Mouse (Mus musculus) urinary bladder, postnatal 36 days (tissue): ENCODE data around the gene Cdh13.
A peak's percentile ranks its signal among the peaks of the same experiment; 100 is the strongest.
"Not testable (repeated sequence)": the region's sequence is repeated elsewhere in the genome, so short reads cannot be mapped to it uniquely, and the experiment has no call there.

Source experiments
- DNase-seq, 2 experiments: peaks; one replicate each; pipeline ENCODE4 v3.0.0; 2022; ENCODE audit warnings: low spot score in 2 of 2, mixed read lengths in 1 of 2

The Cdh13 gene

GRCm38 (mm10) chr8:118676233-118676632 is 392.7 kb downstream of the Cdh13 start:
- DNase-seq: no peak

GRCm38 (mm10) chr8:118679347-118679746 is 395.8 kb downstream of the Cdh13 start:
- DNase-seq: no peak

DNA sequence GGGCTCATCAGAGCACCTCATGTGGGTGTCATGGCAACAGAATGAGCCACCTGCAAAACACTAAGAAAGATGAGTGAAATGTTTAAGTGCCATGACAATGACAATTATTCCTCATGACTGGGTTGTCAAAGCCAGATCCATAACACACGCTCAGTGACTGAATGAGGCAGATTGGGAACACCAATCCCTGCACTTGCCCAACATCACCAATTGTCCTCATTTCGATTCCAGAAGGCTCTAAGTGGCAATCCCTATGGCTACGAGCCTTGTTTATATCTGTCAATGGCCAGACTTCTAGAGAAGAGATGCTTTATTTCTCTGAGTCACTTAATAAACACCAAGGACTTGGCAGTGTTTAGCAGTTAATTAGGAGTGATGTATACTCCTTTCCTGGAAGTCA is 399.9 kb downstream of the Cdh13 start:
- no peak for DNase-seq

DNA sequence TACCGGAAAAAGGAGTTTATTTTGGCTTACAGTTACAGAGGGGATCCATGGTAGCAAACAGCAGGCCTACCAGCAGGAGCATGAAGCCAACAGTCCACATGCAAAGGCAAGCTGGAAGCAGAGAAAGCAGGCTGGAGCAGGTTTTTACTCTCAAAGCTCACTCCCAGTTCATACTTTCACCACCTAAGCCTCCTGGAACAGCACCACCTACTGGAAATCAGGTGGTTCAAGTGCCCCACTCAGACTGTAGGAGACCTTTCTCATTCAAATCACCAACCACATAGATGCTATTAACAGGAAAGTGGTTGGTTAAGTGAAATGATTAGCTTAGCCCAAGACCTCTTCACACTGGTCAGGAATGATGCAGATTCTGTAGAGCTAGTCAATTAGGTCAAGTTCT is 402.3 kb downstream of the Cdh13 start:
- DNase-seq: no peak

DNA sequence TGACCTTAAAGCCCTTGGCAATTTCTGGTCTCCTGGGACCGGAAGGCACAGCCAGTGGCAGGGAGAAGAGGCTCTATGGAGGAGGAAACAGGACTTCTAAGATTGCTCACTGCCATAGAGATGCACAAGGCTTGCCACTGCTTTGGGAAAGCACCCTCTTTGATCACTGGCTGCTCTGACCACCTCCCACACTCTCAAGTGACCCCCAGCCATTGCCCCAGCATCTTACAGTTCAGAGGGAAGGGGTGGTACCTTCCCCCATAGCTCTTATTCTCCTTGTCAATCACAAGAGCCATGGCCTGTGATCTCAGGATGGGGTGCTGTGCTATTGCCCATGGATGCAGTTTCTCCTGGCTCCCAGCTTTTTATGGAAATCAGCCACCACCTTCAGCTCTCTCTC is 406.3 kb downstream of the Cdh13 start:
- DNase-seq: no peak

DNA sequence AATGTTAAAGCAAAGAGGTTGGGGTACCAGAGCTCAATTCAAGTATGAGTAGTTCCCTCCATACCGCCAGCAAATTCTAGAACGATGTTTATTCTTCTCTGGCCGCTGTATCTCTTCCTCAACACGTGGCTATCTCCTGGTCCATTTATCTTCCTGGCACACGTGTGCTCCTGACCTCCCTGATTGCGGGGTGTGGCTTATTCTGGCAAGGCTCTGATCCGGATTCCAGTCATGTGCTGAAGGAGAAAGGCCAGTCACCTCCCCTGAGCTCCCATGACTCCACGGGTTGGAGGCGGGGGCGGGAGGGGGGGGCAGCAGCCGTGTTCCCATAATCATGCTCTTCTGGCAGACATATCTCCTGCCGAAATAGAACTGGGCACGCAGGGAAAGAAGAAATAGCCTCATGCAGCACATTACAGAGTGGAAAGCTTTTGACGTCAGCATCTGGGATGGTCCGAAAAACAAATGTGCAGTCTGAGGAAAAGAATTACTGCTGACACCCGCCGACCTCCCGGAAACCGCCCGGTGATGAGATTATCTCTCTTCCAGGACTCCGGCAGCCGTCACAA is 417.9 kb downstream of the Cdh13 start:
- no peak for DNase-seq

DNA sequence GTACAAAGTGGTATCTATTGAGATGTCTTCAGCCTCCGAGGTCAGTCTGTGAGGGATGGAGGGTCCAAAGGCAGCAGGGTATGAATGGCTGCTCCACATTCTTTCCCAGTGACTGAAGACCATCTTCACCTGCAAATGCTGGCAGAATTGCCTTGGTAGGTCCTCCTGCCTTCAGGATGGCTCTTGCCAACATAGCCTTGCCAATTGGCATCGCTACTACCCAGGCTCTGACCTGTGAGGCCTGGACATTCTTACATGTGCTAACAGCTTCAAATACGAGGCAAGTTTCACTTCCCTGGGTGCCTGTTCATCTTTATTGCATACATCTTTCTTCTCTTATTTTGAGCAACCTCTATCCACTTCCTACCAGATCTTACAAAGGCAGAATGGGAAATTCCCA is 425.8 kb downstream of the Cdh13 start:
- DNase-seq: no peak

GRCm38 (mm10) chr8:118711631-118712030 is 428.1 kb downstream of the Cdh13 start:
- DNase-seq: no peak

GRCm38 (mm10) chr8:118713111-118713510 is 429.6 kb downstream of the Cdh13 start:
- peak; percentile 2 to 3 for DNase-seq

DNA sequence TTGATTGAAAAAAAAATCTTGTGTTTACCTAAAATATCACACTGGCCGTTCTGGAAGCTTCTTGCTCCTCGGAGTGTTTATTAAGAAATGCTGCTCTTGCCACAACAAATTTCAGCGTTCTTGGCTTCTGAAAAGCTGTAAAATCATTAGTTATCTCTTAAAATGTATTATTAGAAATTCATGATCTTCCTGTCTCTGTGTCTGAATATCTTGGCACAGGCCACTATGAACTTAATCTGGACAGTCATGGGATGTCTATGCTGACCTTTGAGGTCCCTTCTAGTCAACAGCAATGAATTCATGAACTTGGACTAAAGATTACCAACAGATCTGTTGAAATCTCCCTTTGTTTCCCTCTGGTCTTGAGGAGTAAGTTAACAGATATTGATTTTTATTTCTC is 430.1 kb downstream of the Cdh13 start:
- no peak for DNase-seq

GRCm38 (mm10) chr8:118722896-118723295 is 439.4 kb downstream of the Cdh13 start:
- DNase-seq: no peak

DNA sequence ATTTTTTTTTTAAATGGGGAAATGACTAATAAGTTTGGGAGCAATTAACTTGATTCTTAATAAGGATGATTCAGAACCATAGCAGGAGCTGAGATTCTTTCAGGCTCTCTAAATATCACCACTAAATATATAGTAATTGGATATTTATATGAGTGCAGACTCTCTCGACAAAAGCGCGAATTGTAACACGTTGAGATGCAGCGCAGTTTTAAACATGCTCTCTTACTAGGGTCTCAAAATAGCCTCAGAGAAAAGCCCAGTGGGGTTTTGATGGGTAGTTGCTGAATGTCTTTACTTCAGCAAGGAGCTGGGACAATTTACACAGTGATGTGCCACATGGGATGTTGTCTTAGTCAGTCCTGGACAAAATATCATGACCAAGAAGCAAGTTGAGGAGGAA is 442.1 kb downstream of the Cdh13 start:
- DNase-seq: no peak

GRCm38 (mm10) chr8:118741781-118742180 is 458.2 kb downstream of the Cdh13 start:
- no peak for DNase-seq

DNA sequence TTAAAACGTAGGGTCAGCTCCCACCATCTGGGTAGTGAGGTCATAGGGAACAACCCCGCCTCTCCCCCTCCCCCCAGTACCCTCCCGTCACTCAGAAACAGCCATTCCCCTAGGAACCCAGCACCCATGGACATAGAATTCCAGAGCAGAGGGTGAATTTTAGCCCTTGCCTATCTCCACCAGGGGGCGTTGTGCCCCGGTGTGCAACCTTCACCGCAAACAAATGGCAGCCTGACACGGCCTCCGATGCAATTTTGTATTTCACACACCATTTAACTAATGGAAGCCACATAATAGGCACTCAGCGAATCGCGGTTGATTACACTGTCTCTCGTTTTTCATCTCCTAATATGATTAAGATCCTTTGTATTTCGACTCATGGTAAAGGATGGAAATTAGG is 461.5 kb downstream of the Cdh13 start:
- no peak for DNase-seq

DNA sequence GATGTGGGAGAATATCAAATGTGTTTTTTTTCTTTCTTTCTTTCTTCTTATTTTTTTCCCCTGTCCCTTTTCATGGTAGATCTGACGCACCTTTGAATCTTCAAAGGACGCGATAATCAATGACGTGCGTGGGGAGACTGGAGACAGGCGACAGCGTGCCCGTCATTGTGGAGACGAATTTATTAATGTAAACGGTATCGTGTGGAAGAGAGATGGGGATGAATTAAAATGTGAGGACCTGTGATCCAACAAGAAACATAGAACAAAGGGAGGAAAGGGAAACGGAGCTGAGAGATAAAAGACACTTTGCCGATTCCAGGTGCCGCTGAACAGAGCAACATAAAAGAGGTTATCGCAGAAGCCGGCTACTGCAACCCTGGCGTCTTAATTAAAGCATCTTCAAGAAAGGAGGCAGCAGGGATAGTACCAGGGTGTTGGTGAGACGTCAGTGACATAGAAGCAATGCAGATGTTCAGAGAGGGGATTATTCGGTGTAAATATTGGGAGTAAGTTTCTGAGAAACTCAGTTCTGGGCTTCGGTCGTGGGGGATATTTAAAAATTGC is 464.6 kb downstream of the Cdh13 start:
- DNase-seq: no peak

DNA sequence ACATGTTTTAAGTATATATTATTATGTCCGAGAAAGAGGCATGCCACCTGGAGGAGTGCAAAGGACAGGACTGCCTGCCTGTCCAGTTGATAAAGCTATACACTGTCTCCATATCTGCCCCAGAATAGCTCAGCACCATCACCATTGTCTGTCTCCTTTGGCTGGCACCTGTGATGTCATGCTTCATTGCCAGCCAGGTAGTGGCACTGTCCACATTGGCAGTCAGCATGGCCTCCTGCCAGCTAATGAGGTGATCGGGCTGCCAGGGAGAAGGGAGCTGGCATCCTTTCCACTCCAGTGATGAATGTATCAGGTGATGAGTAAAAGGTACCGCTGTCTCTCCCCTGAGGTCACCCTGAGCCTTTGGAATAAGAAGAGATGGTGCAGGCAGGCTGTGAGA is 465.7 kb downstream of the Cdh13 start:
- DNase-seq: no peak

DNA sequence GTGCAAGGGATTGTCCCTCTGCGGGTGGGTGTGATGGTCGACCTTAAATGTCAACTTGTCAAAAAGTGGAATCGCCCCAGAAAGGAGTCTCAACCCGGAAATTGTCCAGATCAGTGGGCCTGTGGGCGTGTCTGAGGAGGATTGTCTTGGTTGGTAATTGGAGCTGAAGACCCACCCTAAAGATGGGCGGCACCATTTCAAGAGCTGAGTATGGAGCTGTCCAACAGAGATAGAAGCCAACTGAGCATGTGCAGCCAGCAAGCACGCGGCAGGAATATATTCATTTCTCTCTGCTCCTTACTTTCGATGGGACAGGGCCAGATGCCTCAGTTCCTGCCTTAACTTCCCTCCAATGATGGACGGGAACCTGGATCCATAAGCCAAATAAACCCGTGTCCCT is 466.3 kb downstream of the Cdh13 start:
- DNase-seq: no peak

DNA sequence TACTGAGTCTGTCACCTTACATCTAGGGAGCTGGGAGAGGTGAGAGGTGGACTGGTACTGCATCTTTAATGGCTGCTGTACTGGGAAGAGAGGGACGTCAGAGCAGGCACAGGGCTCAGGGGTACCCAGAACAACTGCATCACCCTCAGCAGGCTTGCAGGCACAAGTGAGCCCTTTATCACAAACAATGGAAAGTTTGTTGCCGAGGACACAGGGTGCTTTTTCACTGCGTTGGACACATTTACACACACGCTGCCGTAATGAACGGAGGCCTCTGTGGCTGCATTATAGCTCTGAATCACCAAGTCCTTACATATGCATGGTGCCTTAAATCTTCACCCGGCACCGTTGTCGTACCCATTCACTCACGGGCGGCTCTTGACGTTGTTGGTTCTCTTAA is 470.2 kb downstream of the Cdh13 start:
- no peak for DNase-seq

GRCm38 (mm10) chr8:118754119-118754518 is 470.6 kb downstream of the Cdh13 start:
- no peak for DNase-seq

- not testable (repeated sequence) for DNase-seq
Measured at GRCm38 (mm10) chr8:118777507-118777906, 494.0 kb downstream of the Cdh13 start.

DNA sequence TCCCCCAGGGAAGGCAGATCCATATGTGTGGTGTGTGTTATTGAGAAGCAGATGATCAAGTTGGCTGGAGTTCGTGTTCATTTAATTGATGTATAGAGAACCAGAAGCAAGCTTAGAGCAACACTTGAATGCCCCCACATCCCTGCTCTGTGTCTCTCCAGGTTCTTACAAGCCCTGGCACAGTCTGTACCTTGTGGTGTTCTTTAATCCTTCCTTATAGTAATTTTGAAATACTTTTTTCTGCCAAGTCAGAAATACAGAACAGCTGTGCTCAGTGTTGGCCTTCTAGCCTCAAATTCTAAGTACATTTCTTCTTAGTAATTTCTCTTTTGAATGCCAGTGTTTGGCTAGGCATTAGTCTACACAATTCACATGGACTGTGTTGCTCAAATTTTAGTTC is 494.8 kb downstream of the Cdh13 start:
- no peak for DNase-seq

GRCm38 (mm10) chr8:118785646-118786045 is 502.1 kb downstream of the Cdh13 start:
- DNase-seq: no peak

DNA sequence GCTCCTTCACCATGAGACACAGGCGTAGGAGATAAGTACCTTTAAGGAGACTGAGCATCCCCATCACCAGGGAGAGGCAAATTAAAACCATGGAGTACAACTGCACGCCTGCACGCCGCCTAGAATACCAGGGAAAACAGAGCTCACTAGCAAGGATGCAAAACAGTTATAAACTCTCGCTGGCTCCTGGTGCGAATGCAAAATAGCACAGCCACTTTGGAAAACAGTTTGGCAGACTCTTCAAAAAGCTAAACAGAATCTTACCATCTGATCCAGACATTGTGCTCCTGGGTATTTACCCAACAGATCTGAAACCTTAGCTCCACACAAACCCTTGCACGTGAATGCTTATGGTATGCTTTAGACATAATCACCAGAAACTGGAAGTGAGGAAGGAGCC is 506.1 kb downstream of the Cdh13 start:
- no peak for DNase-seq

- DNase-seq: no peak
Measured at GRCm38 (mm10) chr8:118794886-118795285, 511.4 kb downstream of the Cdh13 start.
